Mouse (Mus musculus) heart, postnatal 4 days (tissue): ENCODE measurements around the gene Gm11549. TPM values are rescaled to one million over a fixed set of nuclear protein-coding genes. Genes with fewer than 3 reads are reported as not detected.

Experiments used
- DNase-seq: peaks from one replicate; pipeline ENCODE4 v3.0.0; 2021
- microRNA-seq, 2 experiments: library from miRNA; unstranded; fragments of <30 nt; microRNA quantifications; one replicate each; pipeline ENCODE4 v1.2.0; 2021 to 2022
- total RNA-seq, 2 experiments: library from RNA; stranded (reverse); gene quantifications; 2 replicates each; pipeline ENCODE4 v1.2.3; 2021

The Gm11549 gene
- total RNA-seq, 2 experiments from 2014 or later: 0.09 to 0.12 TPM

DNA sequence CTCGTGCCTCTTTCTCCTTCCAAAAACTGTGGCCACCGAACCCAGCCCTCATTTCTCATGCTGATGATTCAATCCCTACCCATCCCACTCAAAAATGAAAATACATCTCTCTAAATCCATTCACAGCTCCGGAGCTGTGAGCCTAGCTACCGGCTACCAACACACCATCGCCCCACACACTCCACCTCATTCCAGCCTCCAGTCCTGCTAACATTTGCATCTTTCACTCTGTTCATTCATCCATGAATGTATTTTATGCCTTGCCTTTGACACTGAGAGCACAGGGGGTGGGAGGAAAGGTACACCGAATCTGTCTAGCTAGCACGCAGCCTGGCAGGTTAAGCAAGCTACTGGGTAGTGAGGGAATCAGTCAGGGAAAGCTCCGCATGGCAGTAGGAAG lies 42.8 kb downstream of the Gm11549 start:
- no peak for DNase-seq

DNA sequence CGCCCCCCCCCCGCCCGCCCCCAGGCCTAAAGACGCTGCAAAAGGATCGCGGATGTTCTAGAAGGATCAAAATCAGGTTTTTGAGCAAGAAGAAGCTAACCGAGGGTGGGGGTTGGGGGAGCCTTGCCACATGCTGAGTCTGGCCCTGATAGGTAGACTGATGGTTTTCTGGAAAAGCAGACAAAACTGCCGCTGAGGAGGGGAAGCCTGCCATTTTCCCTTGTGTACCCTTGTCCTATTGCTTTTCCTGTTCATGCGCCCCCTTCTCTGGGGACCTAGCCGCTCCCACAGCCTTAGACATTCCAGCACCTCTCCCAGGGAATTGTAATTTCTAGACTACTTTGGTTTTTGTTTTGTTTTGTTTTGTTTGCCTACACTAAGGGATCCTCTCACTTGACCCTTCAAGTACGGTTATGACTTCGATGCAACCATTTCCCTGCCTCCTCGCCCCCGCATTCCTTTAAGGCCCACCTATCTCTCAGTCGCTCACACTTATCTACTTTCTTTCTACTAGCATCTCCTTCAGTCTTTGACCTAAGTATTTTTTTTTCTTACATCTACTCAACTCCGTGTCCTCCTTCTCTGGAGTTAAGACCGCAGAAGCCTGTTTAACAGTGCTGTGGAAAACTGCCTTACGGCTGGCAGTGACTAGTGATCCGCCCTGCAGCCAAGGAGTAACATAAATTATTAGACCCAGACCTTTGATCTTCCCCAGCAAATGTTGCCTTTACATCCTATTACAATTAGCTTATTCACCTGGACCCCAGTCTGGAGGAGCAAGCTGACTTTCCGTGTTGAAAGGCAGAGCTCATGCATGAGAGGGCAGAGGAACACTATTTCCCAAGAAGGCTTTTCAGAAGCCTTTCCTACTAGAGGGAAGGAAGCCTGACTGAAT lies 45.1 kb downstream of the Gm11549 start:
- peak; percentile 35 for DNase-seq

DNA sequence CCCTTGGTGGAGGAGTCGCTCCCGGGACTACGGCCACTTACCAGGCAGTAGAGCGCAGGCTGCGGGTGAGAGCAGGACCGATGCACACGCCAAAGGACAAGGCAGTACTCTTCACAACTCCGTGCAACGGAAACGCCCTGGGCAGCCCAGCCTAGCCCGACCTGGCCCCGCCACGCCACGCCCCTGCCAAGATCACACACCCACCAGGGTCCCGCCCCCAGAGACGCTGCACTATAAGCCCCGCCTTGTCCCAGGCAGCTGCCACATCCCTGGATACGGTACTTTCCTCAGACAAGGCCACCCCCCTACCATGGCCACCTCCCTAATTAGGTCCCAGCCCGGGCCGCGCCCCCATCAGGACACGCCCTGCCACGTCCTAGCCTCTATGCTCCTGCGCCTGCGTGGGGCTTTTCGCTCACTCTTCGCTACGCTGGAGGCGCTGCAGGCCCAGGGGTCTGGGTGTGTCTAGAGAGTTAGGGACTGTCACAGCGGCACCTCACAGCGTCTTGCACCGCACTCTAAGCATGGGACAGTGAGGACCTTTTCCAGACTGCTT lies 46.0 kb downstream of the Gm11549 start, which contains the start of the genes Anxa5 and 1810062G17Rik:
Gene Anxa5, minus strand, starts transcription at position 363 of the 556 bp plus-strand sequence.
Gene 1810062G17Rik, plus strand, starts transcription at position 406 of the 556 bp plus-strand sequence.
- DNase-seq: peak; percentile 99

DNA sequence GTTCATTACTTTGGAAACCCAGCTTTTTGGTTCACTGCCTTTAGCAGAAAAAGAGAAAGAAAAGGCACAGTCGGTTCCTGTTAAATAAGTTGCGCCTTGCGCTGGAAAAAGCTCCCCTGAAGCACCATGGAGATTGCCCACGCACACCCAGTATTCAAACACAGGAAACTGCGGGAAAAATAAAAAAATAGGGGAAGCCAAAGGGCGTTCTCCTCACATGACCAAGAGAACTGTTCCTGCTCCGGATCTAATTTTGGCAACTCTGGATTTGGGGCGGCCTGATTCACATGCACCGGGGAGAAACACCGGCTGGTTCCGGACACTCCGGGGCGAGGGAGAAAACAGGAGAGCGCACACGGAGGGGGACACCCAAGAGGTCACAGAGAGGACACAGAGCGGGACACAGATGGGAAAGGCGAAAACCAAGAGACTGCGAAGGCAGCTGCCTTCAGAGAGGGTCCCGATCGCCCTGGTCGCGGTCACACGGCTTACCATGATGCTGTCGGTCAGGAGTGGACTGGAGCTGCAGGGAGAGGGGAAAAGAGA lies 46.6 kb downstream of the Gm11549 start:
- DNase-seq: peak; percentile 64

DNA sequence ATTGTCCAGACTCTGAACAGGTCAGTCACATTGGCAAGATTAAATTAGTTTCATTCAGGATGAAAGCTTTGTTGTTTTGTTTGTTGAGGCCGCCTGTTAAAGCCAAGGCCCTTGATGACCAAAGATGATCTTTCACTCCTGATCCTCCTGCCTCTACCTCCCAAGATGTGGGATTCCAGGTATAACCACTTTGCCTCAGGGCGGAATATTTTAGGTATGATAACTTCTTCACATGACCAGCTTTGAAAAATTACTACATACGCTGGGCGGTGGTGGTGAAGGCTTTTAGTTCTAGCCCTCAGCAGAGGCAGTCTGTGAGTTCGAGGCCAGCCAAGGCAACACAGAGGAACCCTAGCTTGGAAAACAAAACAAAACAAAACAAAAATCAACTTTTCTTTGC lies 47.2 kb downstream of the Gm11549 start:
- DNase-seq: no peak

DNA sequence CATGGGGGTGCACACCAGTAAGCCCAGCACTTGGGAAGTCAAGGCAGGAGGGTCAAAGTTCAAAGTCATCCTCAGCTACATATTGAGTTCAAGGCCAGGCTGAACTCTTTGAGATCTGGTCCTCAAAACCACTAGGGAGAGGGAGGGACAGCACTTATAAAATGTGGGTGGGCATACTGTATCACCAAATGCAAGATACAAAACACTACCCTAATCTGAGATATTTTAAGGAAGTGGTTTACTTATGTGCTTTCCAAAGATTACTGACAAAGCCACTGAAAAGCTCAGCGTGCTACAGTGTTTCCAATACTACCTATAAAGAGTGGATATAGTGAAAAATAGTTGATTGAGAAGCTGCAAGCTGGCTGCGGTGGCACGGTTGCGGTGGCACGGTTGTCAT lies 48.4 kb downstream of the Gm11549 start:
- no peak for DNase-seq

DNA sequence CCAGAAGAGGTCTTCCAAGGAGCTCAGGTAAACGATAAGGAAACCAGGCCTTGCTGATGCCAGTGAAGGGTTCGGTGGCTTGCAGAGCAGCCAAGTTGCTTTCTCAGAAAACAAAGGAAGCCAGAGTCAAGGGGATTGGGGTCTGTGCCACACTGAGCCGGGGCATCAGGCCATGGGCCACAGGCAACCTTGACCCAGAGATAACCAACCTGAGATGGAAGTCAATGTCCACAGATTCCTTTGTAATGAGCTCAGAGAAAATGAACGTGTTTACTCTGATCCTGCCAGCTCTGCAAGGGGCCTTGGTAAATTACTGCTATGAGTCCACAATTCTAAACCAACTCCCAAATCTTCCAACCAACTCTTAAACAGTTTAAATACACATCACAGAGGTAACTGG lies 49.8 kb downstream of the Gm11549 start:
- DNase-seq: no peak

DNA sequence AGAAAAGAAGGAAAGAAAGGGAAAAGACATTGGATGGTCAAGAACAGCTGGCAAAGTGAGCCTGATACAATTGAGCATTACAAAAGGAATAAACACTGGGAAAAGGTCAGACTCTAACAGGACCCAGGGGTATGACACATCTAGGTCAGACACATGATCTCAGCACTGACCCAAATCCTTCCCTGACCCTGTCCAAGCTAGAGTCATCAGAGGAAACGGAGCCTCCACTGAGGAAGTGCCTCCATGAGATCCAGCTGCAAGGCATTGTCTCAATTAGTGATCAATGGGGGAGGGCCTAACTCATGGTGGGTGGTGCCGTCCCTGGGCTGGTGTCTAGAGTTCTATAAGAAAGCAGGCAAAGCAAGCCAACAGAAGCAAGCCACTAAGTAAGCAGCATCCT lies 52.7 kb downstream of the Gm11549 start:
- DNase-seq: no peak

DNA sequence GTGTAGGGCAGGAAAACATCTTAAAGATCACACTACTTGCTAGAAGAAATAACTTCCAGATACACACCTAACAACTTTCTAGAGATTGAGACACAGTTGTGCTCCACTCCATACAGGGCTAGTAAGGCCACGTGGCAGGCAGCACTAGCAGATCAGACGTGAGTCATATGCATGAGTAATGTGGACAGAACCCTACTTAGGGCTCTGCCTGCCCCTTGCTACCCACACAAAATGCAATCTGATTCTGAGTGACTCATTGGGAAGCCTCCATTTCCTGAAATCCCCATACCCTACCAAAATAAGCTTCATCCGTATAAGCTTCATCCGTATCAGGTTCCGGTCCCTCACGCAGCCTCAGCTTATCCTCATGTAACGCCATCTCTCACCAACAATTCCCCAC lies 54.0 kb downstream of the Gm11549 start:
- DNase-seq: no peak

DNA sequence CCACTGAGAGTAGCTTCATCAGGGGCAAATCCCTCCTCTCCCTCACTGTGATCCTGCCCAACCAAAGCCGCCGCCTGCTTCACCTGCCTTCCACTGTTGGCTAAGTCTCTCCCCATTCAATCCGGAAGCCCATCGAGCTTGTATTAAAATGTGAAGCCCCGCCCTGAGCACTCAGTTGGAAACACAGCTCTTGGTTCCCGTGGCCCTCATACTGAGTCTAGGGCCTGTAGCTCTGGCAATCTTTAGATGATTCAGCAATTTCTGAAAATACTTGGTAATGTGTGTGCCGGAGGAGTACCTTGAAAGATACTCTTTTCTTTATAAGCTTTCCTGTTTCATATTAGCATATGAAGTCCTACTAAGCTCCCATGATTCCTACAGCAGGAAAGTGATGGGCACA lies 56.1 kb downstream of the Gm11549 start:
- no peak for DNase-seq

Small RNA genes within 50 kb of the gene (microRNA-seq; reads per million reads assigned to microRNA genes)
- gene Mir7009: 0.61 to 3.5 reads per million in 2 experiments

Other genes starting within 250 kb of the Gm11549 start
- 100 to 1,000 TPM; 250 to 254 TPM for gene Anxa5, start 45.9 kb downstream of the Gm11549 start, total RNA-seq
- under 1 TPM; 0.50 to 0.91 TPM for gene 1810062G17Rik, start 45.9 kb downstream of the Gm11549 start, total RNA-seq
- gene Exosc9, start 30.8 kb upstream of the Gm11549 start, total RNA-seq: 10 to 100 TPM; 29.8 to 32.0 TPM
- gene Ccna2, start 50.3 kb upstream of the Gm11549 start, total RNA-seq: 100 to 1,000 TPM in 1 of 2 experiments, 10 to 100 TPM in 1; 95.4 to 106 TPM
- 1 to 10 TPM; 8.9 to 9.9 TPM for gene Bbs7, start 91.7 kb upstream of the Gm11549 start, total RNA-seq
- 1 to 10 TPM; 9.6 to 9.8 TPM for gene Trpc3, start 168.4 kb upstream of the Gm11549 start, total RNA-seq